Mouse (Mus musculus) adrenal gland, adult (tissue): ENCODE results near the gene Slc27a3.

Experiments
- DNase-seq, 2 experiments: peaks; one replicate each; pipeline ENCODE4 v3.0.0; 2022 to 2023; ENCODE audit warnings: low spot score in 1 of 2; ENCODE audit not compliant: inconsistent age in 2 of 2

The Slc27a3 gene

DNA sequence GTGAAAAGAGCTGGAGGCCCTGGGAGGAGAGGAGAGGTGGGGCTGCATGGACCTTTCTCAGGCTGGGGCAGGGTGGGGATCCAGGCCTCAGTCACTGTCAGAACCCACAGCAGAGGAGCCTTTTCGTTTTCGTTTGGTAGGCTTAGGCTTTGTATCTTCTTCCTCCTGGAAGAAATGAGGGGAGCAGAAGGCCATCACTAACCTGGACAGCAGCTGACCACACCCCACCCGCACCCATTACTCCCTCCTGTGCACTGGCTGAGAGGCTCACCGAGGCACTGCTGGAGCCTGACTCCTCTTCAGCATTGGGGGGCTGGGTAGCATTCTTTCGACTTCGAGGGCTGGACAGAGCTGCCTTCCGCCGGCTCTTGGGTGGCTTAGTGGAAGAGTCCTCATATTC lies 2.2 kb upstream of the Slc27a3 start:
- DNase-seq, result peak in 1 of 2 experiments; percentile 18

DNA sequence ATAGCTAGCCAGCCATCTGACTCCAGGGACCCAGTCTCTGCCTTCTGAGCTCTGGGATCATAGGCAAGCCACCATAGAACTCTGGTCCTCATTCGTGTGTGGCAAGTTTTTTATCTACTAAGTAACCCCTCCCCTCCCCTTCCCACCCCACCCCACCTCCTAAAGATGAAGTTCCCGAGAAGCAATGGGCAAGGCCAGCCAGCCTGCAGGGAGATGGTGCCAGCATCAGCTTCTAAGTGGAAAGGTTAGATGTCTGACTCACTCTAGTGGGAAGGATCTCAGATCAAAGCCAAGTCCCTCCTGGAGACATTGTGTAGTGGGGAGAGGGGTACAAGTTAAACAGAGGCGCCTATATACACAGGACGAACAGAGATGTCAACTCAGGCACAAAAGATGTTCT lies 1.3 kb upstream of the Slc27a3 start:
- peak; percentile 76 to 84 for DNase-seq

DNA sequence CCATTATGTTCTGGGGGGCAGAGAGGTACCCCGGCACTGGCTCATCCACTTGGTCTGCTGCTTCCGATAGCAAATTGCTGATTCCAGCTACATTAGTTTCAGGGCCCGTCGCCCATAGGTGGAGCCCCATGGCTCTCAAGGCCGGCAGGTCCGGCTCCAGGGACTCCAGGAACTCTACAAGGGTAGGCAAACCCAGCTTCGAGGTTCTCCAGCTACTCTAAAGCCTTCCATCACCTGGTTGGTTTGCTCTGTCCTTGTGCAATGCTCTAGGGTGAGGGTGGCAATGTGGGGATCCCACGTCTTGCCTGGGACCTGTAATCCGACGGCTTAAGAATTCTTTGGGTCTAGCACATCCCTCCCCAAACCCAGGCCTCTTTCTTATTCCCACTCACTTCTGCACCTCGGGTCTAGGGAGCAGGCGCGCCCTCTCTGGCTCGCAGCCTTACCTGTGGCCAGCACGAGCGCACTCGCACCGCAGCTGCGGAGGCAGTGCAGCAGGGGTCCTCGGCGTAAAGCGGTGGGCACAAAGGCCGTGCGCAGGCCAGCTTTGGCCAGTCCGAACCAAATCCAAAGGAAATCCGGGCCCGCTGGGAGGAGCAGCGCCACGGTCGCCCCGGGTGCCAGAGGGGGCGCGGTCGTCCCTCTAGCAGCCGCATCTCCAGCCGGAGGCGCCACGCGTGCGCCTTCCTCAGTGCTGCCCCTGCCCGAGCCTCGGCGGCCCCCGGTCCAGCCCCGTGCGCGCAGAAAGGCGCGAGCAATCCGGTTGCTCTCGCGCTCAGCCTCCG lies 820 bp downstream of the Slc27a3 start:
- peak; percentile 76 to 89 for DNase-seq

DNA sequence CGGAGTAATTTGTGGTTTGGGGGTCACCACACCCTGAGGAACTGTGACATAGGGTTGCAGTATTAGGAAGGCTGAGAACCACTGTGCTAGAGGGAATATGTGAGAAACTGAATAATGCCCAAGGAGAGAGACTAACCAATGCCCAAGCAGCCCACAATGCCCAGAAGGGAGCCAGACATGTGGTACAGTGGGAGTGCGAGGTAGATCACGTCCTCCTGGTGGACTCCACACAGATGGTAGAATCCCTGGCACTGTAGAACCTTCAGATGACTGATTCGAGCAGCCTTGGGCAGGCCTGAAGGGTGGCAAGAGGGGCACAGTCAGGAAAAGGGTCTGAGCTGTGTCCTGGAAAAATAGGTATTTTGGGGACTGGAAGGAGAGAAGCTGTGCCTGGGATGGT lies 1.5 kb downstream of the Slc27a3 start:
- DNase-seq, result peak; percentile 46 to 80

DNA sequence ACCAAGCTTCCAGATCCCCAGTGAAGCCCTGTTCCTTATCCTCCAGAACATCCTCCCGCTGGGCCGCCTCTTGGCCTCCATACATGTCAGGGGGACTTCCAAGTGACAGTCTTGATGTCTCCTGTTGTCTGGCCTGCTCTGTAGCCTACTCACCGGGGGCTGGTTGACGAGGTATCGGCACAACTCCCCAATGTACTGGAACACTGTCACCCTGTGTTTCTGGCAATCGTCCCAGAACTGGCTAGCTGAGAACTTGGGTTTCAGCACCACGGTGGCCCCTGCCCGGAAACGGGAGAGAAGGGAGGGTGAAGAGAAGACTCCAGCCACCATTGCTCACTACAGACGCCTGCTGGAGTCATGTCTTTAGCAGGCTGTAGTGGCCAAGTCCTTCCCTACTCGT lies 2.3 kb downstream of the Slc27a3 start:
- peak; percentile 90 for DNase-seq

DNA sequence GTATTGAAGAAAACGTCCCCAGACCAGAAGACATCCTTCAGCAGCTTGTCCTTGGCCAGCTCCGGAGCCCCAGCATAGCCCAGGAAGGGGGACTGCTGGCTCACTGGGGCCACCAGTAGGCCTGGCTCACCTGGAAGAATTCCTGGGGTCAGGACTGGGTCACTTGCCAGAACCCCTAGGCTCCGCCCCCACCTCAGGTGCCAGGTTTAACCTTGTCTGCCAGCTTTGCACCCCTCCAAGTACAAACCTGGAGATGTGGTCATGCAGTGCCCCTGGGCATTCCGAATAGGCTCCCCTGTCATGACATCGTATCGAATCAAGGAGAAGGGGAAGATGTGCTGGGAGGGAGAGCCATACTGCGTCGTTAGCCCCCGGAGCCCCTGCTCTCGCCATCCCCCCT lies 2.9 kb downstream of the Slc27a3 start:
- DNase-seq, result peak; percentile 52 to 62

DNA sequence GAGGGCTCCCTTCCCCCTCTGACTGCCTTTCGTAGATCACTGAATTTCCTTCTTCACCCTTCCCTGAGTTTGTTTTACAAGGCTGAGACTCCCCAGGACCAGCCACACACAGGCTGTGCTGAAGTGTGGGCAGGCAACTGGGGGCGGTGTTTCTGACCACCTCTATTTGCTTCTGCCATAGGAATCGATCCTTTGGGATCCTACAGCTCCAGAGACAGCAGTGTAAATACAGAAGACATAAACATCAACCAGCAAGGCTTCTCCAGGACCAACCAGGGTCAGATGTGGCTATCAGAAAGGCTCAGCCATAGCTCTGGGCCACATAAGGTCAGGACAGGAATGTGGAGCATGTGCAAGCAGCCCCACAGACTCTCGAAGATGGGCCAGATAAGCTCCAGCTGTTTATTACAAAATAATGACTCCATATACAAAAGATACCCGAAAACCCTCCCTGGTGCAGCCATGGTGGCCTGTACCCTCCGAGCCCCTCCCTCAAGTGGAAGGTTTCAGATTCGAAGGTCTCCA lies 4.8 kb downstream of the Slc27a3 start:
- peak; percentile 21 to 58 for DNase-seq

DNA sequence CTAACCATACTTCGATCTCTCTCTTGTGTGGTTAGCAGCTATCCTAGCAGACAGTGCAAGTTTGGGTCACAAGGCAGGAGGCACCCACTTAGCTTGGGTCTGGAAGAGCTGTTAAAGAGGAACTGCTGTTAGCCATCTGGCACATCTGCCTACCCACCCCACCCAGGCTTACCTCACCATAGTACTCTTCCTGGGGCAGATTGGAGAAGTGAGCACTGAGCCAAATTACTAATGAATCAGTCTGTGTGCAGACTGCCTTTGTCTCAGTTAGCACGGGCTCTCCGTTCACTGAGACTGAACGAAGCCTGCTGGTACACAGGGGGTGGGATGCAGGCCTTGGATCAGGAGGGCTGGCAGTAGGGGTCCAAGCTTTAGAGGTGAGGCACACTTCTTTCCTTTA lies 6.0 kb downstream of the Slc27a3 start:
- DNase-seq, result peak; percentile 41 to 65

DNA sequence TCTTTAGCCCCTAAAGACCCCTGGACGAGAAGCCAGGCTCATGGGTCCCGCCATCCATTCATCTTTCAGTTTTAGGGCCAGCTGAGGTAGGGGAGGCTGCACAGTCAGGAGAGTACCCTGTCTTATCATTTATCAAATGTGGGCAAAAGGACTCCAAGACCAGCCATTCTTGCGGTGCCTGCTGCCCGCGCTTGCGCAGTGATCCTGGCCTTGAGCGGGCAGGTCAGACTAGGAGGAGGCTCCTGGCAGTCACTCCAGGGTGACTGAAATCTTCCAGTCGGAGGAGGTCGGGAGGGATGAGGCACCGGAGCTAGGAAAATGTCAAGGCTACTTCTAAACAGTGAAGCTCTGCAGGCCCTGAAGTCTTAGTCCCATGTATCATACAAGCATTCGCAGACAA lies 8.0 kb downstream of the Slc27a3 start:
- DNase-seq, result peak; percentile 93 to 94

DNA sequence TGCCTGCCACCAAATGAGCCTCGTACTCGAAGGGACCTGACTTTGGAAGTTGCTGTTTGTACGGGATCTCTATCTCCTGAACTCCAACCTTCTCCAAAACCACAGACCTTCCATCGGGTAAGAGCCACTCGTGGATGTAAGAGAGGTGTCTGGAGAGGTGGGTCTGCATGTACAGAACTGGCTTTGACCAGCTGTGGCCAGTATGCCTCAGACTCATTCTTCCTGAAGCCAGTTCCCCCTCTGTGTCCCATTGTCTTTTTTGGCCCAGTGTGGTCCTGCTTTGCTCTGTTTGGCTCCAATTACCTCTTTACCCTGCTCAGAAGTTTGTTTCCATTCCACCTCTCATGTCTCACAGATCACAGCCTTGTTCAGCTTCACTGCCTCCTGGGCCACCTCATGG lies 11.2 kb downstream of the Slc27a3 start:
- no peak for DNase-seq

DNA sequence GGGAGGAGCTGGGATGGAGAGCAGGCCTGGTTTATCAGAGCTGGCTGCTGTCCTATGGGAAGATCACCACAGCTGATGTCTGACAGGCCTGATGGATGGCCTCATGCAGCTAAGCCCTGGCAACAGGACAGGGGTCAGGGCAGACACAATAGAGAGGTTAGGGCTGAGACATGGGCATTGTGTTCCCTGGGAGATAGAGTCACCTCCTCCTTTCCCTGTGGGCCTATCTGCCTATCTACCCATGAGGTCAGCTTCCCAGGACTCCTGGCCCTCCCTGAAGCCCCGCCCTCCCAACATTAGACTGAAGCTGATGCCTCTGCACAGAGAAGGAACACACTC lies 13.5 kb downstream of the Slc27a3 start:
- peak; percentile 68 to 71 for DNase-seq

DNA sequence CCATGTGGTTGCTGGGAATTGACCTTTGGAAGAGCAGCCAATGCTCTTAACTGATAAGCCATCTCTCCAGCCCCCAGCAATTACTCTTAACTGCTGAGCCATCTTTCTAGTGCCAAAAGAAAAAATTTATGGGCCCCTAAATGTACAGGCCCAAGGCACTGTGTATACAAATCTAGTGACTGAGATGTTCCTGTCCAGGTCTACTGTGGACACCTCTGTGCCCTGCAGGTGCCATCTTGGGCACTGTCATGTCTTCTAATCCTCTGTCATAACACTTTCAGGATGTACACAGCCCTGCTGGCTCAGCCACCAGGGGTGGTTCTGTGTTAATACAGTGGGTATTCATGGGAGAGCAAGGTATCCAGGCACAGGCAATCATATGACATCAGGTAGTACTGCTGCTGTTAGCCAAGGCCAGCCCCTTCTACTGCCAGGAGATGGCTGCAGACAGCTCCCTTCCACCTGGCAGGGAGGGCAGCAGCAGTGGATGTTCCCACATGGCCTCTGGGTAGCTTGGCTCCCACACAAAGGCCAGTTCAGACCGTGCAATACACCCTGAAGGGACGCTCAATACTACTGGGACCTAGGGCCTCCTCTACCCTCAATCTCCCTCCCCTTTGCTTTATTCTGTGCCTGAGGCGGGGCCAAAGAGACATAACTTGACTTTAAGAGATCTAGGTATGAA lies 14.0 kb downstream of the Slc27a3 start:
- peak in 1 of 2 experiments; percentile 38 for DNase-seq

DNA sequence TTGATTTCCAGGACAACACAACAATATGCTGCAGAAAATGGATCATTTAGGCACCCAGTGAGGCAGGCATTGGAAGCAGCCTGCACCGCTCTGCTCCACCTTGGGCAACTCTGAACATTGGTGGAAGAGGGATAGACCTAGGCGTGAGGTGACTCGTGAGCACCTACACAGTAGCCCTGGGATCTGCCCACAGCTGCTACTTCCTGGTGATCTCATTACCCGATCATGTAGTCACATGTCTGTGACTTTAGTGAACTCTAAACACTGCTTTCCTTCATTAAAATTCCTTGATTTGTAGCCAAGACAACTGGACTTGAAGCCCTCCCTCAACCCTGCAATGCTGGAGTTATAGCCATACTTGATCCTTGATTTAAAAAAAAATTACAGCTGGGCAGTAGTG lies 15.4 kb downstream of the Slc27a3 start:
- DNase-seq, result peak; percentile 27 to 62

DNA sequence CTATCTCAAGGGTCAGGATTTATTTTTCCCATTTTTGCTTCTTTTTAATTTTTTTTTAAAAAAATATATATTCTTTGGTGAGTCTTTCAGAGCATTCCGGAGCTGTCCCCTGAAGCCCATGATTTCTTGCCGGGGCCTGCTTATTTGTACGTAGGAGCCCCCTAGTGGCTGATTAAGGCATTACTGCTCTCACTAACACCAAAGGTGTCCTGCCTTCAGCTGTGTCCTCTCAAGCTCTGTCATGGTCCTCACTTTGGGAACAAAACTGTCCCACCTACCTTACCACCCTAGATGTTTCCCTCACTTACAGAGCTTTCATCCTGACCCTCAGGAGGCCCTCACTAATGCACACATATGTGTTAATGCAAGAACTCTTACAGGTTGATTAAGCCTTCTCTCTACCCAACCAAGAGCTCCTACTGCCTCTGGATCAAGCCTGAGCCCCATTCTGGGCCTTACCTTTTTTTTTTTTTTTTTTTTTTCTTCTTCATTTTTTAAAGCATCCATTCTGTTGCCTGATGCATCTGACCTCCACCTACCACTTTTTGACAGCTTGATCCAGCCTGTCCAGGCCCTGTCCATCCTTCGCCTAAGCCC lies 16.2 kb downstream of the Slc27a3 start:
- peak; percentile 77 to 95 for DNase-seq

DNA sequence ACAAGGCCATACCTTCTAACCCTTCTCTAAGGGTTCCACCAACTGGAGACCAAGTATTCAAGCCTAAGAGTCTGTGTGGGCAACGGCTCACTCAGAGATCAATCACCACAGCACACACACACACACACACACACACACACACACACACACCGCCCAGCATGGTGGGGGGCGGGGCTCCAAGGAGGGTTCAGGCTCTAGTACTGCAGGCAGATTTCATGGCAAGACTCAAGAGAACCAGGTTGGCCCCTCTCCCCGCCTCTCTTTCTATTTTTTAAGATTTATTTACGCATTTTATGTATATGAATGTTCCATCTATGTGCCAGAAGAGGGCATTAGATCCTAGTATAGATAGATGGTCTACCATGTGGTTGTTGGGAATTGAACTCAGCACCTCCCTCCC lies 16.9 kb downstream of the Slc27a3 start:
- peak in 1 of 2 experiments; percentile 43 for DNase-seq

DNA sequence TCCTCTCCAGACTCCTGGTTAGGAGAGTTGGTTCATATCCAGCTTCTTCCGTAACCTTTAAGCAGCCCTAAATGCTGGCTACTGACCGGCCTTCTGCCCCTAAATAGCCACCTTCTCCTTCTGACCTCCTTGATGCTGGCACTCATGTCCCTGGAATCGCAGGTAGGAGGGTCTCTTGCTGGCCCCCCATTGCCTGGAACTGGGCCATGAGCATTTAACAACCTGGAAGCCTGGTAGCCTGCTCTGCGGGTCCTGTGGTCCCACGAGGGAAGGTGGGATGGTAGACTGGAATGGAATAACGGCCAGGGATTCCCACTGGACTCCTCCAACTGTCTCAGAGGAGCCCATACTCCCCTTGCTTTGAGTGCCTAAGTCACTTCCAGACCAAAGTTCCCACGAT lies 17.9 kb downstream of the Slc27a3 start:
- no peak for DNase-seq

DNA sequence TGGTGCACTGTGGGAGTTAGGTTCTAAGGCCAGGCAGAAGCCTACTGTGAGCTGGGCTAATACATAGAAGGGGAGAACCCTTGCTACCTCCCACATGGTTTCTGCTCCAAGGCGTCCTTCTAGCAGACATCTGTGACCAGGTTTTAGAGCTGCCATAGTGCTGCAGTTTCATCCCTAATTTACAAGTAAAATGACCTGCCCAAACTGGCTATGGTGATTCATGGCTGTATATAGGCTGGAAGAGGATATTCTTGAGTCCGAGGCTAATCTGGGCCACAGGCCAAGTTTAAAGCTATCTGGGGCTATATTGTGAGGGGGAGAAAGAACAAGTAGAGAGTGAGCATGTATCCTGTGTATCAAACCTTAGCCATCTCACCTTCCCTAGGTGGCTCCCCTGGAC lies 20.7 kb downstream of the Slc27a3 start:
- DNase-seq, result no peak

DNA sequence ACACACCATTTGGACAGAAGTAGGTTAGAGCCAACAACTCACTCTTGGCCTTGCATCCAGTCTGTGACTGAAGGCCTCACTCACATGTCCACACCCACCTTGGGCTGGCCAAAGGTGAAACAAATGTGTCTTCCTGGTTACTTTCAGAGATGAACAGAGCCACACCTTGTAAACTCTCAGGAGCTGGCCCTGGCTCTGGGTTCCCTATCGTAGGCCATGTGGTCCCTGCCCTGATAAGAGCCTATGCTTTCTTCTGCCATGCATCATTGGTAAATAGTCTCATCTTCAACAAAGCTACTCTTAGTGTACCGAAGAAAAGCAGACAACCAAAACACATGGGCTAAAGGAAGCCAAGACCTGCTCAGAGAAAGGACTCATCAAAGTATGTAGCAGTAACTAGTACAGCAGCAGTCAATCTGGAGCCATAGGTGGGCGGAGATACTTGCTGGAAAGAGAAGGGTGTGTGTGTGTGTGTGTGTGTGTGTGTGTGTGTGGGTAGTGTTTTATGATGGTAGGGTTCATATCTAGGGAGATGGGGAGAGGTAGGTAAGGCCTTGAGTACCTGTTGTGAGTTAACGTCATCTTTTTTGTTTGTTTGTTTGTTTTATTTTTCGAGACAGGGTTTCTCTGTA lies 22.6 kb downstream of the Slc27a3 start:
- DNase-seq, result no peak

DNA sequence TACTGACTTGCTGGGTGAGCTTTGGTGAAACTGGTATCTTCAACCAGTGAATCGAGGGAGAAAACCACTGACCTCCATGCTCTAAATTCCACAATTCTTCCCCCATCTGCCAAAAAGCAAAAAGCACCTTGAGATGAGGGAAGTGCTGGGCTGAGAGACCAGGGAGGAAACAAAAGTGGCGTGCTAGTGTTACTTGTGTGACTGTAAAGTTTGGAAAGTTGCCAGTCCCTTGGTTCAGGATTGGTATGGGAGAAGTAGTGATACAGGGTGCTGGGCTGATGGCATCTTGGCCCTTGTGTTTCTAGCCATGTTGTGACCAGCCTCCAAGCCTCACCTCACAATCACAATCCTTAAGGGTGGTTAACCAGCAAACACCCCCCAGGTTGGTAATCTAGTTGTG lies 27.4 kb downstream of the Slc27a3 start:
- no peak for DNase-seq

DNA sequence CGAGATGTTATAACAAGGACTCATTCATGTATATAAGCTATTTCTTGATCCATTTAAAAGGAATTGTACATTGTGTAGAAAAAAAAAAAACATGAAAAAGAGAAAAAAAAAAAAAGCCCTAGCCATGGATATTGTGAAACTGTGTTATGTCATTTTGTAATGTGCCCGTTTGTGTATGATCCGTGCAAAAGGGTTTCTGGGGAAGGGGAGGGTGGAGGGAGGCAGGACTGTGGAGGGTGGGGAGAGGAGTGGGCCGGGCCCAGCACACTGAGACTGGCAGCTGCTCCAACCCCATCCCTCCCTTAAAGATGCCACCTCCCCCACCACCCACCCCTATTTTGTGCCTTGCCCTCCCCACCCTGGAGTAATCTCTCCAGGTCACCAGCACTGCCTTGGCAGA lies 28.3 kb downstream of the Slc27a3 start:
- DNase-seq, result no peak

DNA sequence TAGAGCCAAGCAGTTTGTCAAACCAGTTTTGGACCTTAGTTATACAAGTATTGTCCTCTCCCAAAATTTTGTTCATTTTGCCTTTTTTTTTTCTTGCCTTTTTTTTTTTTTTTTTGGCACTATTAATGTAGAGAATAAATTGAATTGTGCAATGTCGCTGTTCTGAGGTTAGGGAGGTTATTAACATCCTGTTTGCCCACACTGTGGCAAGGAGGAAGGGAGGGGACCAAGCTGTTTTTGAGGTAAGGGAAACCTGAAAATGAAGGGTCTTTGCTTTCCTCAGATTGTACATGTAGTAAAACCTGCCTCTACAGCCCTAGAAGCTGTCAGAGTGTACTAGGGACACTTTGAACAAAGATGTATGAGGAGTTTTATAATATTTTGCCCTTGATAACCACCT lies 30.5 kb downstream of the Slc27a3 start:
- DNase-seq, result no peak

DNA sequence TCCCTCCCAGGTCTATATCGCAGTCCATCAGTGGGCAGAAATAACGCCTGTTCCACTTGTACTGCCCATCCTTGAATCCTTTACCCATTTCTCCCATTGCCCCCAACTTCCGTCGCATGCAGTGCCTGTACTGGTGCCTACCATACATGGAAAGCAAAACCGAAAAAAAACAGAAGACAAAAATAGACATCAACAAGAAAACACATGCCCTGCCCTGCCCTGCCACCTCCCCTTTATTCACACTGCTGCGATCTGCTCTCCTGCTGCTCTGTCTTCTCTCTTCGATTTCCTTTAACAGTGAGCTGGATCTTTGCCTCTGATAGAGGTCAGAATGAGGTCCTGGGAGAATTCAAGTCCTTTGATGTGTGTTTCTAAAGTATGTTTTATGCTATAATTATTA lies 31.8 kb downstream of the Slc27a3 start:
- DNase-seq, result no peak
